Mouse (Mus musculus) cerebellum, adult 2 months (tissue): ENCODE data around the gene Gabarapl2. TPM values are rescaled to one million over a fixed set of nuclear protein-coding genes. Genes with fewer than 3 reads are reported as not detected.

Source experiments
- DNase-seq, 2 experiments: peaks; one replicate each; pipeline ENCODE4 v3.0.0; 2021
- H3K27ac ChIP-seq: fragments of 200-500 bp; 2 replicates; pipeline ENCODE4 v1.5.1; 2012; ENCODE audit warnings: low read length, control low read depth, inconsistent platforms; ENCODE audit not compliant: insufficient read depth
- H3K27me3 ChIP-seq: fragments of 200-500 bp; 2 replicates; pipeline ENCODE4 v1.6.1; 2012; ENCODE audit warnings: inconsistent platforms, mild to moderate bottlenecking, low read length, moderate library complexity; ENCODE audit not compliant: control insufficient read depth, insufficient read depth
- H3K4me1 ChIP-seq: fragments of 200-500 bp; 2 replicates; pipeline ENCODE4 v1.6.1; 2011; ENCODE audit warnings: low read length; ENCODE audit not compliant: control insufficient read depth, insufficient read depth
- H3K4me3 ChIP-seq: fragments of 200-500 bp; replicated peaks from 2 replicates; pipeline ENCODE3; 2011; ENCODE audit warnings: mild to moderate bottlenecking, low read depth, low read length, control low read depth; ENCODE audit not compliant: insufficient read depth
- CTCF ChIP-seq: fragments of 200-500 bp; IDR thresholded peaks from 2 replicates; pipeline ENCODE4 v1.5.1; 2011; ENCODE audit warnings: low read depth, mild to moderate bottlenecking, control low read depth, low read length, moderate library complexity, borderline replicate concordance; ENCODE audit not compliant: insufficient read depth
- POLR2A ChIP-seq: fragments of 200-500 bp; IDR thresholded peaks from 2 replicates; pipeline ENCODE4 v1.6.1; 2011; ENCODE audit warnings: low read length, control low read depth, borderline replicate concordance; ENCODE audit not compliant: insufficient read depth
- WGBS: fragments of 180-500 bp; shearing (Covaris S2); methylation state at CpG from one replicate; pipeline ENCODE4 v1.1.7; 2018; 5-methylcytosine and 5-hydroxymethylcytosine counted together
- polyA plus RNA-seq: library from polyadenylated mRNA; depleted of rRNA; stranded (reverse); fragments of >200 nt; gene quantifications from 2 replicates; pipeline ENCODE4 v1.2.3, GENCODE M21; 2012; rRNA removed

The Gabarapl2 gene
- 373 and 404 TPM in 2 replicates for polyA plus RNA-seq

DNA sequence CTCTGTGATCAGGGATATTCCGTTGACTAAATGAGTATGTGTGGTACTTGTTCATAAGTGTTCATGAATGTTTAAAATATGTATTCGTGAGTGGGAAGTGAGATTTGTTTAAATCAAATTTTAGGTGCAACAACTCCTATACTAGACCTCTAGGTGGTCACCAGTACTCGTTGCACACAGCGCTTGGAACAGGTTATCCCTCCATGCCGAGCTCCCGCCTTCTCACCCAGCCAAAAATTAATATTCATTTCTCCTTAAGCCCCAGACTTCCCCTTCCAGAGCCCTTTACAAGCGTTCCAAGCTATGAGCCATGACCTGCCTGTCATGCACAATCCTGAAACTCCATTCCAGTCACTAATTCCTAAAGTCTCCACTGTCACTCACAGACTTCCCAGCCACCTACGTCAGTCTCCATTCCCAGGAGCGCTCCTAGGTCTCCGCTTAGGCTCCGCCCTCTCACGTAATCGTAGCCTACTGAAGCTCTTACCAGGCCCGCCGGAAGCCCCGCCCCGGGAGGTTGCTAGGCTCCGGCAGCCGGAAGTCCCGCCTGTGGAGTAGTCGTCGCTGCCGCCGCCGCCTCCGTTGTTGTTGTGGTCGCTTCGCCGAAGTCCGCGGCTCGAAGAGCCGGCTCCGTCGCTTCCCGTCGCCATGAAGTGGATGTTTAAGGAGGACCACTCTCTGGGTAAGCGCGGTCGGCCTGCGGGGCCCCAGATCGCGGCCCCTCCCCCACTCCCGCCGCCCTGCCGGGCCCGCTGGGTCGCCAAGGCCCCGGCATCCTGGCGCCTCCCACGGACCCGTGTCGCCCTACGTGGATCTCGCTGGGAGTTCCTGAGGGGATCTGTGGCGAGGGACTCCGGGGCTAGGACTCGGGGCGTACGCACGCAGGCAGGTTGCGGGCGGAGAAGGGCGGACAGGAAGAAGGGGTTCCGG, at the start of gene Gabarapl2:
Gene Gabarapl2, plus strand, starts transcription at position 533 of the 930 bp plus-strand sequence.
- Histone ChIP-seq H3K4me3 (peak within 1 kb of the TSS; percentile 89), H3K27me3 (no peaks in the 10 kb centered on the region), H3K4me1 (peaks cover 8% of the 10 kb centered on the region), H3K27ac (peak within 1 kb of the TSS; percentile 74)
- peak; percentile 60; the same call in 1 of the 2 replicates for TF ChIP-seq POLR2A
- TF ChIP-seq CTCF: no peak
- peak; percentile 97 to 99 for DNase-seq
- under 1% methylated on average over 65 of the region's 65 CpGs for WGBS

DNA sequence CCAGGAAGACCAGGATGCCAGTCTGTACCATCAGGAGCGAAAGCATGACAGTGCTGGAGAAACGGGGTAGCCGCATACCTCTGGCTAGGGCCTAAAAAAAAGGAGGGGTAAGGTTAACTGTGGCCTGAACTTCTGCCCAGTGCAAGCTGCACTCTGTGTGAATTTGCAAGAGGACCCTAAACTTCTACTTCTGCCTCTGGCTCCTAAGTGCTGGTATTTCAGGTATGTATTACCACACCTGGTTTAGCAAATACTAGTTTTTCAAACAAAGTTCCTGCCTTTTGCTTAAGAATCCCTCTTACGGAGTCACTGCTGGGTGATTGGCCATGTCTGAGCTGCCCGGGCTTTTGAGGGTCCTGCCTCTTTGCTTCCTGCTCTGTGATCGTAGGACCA, 49.6 kb upstream of the Gabarapl2 start:
- Histone ChIP-seq H3K4me1 (peaks cover 9% of the 10 kb centered on the region), H3K27me3 (no peaks in the 10 kb centered on the region), H3K27ac (no peak overlapping the region), H3K4me3 (no peak overlapping the region)
- TF ChIP-seq CTCF (no peak), POLR2A (no peak)
- 82% methylated on average over 6 of the region's 6 CpGs for WGBS
- no peak for DNase-seq

DNA sequence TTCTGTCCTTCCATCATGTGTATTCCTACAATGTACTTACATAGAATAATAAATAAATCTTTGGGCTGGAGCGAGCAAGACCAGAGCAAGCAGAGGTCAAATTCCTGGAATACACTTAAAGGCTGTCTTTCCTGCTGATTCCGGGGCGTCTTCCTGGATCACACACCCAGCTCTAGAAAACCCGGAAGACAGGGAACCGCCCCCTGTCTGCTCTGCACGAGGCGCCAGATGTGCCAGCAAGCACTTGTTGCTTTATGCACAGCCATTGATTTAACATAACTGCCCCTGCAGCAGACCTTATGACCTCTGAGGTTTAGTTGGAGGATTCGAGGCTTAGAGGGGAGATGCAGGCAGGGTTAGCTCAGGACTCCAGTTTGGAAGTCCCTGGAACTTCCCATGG, 48.5 kb upstream of the Gabarapl2 start:
- Histone ChIP-seq H3K4me3 (no peak overlapping the region), H3K27me3 (no peaks in the 10 kb centered on the region), H3K4me1 (peaks cover 9% of the 10 kb centered on the region), H3K27ac (no peak overlapping the region)
- WGBS: 66% methylated on average over 8 of the region's 8 CpGs
- DNase-seq: no peak
- TF ChIP-seq CTCF (no peak), POLR2A (no peak)

DNA sequence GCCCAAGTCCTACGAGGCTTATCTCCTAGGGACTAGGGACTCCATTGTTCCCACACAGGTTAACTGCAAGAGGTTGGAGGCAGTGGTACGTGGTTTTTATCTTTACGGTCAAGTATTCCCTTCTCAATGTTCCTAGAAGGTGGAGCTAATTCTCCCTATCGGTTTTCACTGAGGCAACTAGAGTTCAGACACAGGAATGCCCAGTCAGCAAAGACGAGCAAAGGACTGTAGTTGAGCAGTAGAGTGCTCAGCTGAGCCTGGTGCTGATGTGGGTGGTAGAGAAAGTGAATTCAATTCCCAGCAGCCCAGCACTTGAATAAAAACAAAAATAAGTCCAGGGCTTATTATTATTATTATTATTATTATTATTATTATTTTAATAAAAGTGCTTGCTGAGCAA, 47.9 kb upstream of the Gabarapl2 start:
- TF ChIP-seq CTCF (no peak), POLR2A (no peak)
- WGBS: 83% methylated on average over 5 of the region's 5 CpGs
- Histone ChIP-seq H3K27me3 (no peaks in the 10 kb centered on the region), H3K27ac (no peak overlapping the region), H3K4me1 (peaks cover 9% of the 10 kb centered on the region), H3K4me3 (no peak overlapping the region)
- no peak for DNase-seq

DNA sequence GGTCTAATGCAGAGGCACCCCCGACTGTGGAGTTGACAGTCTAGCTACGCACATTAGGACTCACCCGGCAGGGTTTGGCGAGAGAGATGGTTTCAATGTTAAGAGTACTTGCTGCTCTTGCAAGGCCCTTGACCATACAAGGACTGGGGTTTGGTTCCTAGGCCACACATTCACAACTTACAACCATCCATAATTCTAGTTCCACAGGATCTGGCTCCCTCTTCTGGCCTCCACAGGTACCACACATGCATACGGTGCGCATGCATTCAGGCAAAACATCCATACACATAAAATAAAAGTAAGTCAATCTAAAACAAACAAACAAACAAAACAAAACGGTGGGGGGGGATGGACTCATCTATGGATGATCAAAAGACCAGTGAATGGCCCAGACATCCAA, 45.5 kb upstream of the Gabarapl2 start:
- H3K4me1 ChIP-seq: peaks cover 6% of the 10 kb centered on the region; the same call in 1 of the 2 replicates
- no peak overlapping the region for H3K4me3 ChIP-seq
- no peak overlapping the region for H3K27ac ChIP-seq
- DNase-seq: no peak
- 89% methylated on average over 7 of the region's 7 CpGs for WGBS
- no peaks in the 10 kb centered on the region for H3K27me3 ChIP-seq
- peak; percentile 29; the same call in 1 of the 2 replicates for TF ChIP-seq CTCF
- no peak for TF ChIP-seq POLR2A

DNA sequence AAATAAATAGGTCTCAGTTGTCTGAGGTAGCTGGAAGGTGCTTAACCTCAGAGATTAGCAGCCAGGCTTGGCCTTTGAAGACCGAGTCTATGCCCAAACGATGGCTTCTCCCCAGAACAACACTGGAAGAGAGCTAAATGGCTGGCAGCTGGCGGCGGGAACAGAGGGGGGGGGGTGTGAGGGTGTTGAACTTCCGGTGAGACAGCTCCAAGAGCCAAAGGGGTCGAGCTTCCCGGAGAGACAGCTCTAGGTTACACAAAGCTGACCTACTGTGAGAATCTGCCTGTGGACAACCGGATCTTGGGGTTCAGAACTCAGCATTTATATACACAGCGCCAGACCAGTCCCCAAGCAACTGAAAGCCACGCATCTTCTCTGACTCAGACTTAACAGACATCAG, 41.9 kb upstream of the Gabarapl2 start:
- Histone ChIP-seq H3K4me3 (no peak overlapping the region), H3K27ac (no peak overlapping the region), H3K27me3 (no peaks in the 10 kb centered on the region), H3K4me1 (no peaks in the 10 kb centered on the region)
- 30% methylated on average over 10 of the region's 10 CpGs for WGBS
- DNase-seq: no peak
- TF ChIP-seq CTCF (no peak), POLR2A (no peak)

DNA sequence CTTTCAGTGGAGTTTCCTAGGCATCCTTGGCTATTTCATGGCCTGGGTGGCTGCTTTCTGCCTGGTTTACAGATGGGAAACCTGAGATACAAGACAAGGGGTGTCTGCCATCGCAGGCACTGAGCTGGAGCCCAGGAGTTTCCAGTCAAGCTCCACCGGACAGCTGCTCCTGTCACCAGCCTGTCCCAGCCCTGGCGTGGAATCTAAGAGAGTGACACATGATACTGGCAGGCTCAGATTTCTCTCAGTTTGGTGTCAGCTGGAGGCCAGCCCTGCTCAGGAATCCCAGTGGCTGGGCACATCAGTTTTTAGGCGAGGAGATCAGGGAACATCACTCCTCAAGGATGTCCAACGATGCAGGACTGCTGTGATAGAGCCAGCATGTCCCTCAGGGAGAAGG, 38.4 kb upstream of the Gabarapl2 start:
- DNase-seq: no peak
- WGBS: 25% methylated on average over 5 of the region's 5 CpGs
- no peaks in the 10 kb centered on the region for H3K4me1 ChIP-seq
- no peaks in the 10 kb centered on the region for H3K27me3 ChIP-seq
- TF ChIP-seq CTCF (no peak), POLR2A (no peak)
- H3K4me3 ChIP-seq: no peak overlapping the region
- no peak overlapping the region for H3K27ac ChIP-seq
